Mouse (Mus musculus) kidney, postnatal 0 days (tissue): ENCODE measurements around the gene Olfr693. TPM values are rescaled to one million over a fixed set of nuclear protein-coding genes. Genes with fewer than 3 reads are reported as not detected.

Experiments
- ATAC-seq: fragments of 200-750 bp; cut with Nextera tagmentation; replicated peaks from 2 replicates; pipeline ENCODE4 v1.8.0; 2017; ENCODE audit warnings: low read depth, moderate number of reproducible peaks, moderate TSS enrichment, moderate library complexity; ENCODE audit not compliant: low FRiP score
- DNase-seq: peaks from one replicate; pipeline ENCODE4 v3.0.0-alpha.2; 2016; ENCODE audit warnings: low spot score
- H3K27ac ChIP-seq: fragments of 300-500 bp; sonication (generic); 2 replicates; pipeline ENCODE4 v1.5.1; 2014; ENCODE audit warnings: mild to moderate bottlenecking
- H3K27me3 ChIP-seq: fragments of 300-500 bp; sonication (generic); 2 replicates; pipeline ENCODE4 v1.6.1; 2014; ENCODE audit warnings: low read length, mixed read lengths; ENCODE audit not compliant: insufficient read depth
- H3K36me3 ChIP-seq: fragments of 300-500 bp; sonication (generic); 2 replicates; pipeline ENCODE4 v1.6.1; 2014; ENCODE audit warnings: low read length, mixed read lengths; ENCODE audit not compliant: insufficient read depth
- H3K4me1 ChIP-seq: fragments of 300-500 bp; sonication (generic); replicated peaks from 2 replicates; pipeline ENCODE4 v1.6.1; 2014; ENCODE audit warnings: antibody characterized with exemption, low read length, mixed read lengths; ENCODE audit not compliant: insufficient read depth
- H3K4me2 ChIP-seq: fragments of 300-500 bp; sonication (generic); 2 replicates; pipeline ENCODE4 v1.6.1; 2014; ENCODE audit warnings: mild to moderate bottlenecking, low read length, moderate library complexity, mixed read lengths
- H3K4me3 ChIP-seq: fragments of 300-500 bp; sonication (generic); replicated peaks from 2 replicates; pipeline ENCODE4 v1.5.1; 2014; ENCODE audit warnings: low read depth, low read length
- H3K9ac ChIP-seq: fragments of 300-500 bp; sonication (generic); 2 replicates; pipeline ENCODE4 v1.6.1; 2014; ENCODE audit warnings: low read depth, low read length
- H3K9me3 ChIP-seq: fragments of 300-500 bp; sonication (generic); replicated peaks from 2 replicates; pipeline ENCODE4 v1.6.1; 2016; ENCODE audit warnings: low read length, inconsistent platforms, mixed read lengths
- CTCF ChIP-seq: IDR thresholded peaks from 2 replicates; pipeline ENCODE4 v1.5.1; 2016; ENCODE audit warnings: antibody characterized with exemption, low read depth, mild to moderate bottlenecking, moderate library complexity
- WGBS: fragments of 180-500 bp; shearing (Covaris S2); extraction: QIAGEN DNeasy Blood & Tissue Kit; methylation state at CpG from one replicate; pipeline ENCODE4 v1.1.7; 2014; 5-methylcytosine and 5-hydroxymethylcytosine counted together
- polyA plus RNA-seq: library from polyadenylated mRNA; unstranded; fragments of >200 nt; fragmentation: Nextera tagmentation; extraction: Ambion mirVana; gene quantifications from 2 replicates; pipeline ENCODE4 v1.2.1, GENCODE M21; 2015

The Olfr693 gene
- polyA plus RNA-seq, 1 experiment from 2014 or later = not detected

GRCm38 (mm10) chr7:106644222-106644870, 36.0 kb downstream of the Olfr693 start:
- H3K4me1 ChIP-seq = no peaks in the 10 kb centered on the region
- no peaks in the 10 kb centered on the region for H3K9me3 ChIP-seq
- H3K27ac ChIP-seq = no peak overlapping the region
- no peak for TF ChIP-seq CTCF
- H3K36me3 ChIP-seq = no peaks in the 10 kb centered on the region
- no peak overlapping the region for H3K9ac ChIP-seq
- H3K4me2 ChIP-seq = no peak overlapping the region
- H3K27me3 ChIP-seq = no peaks in the 10 kb centered on the region
- WGBS = 64% methylated on average over 3 of the region's 3 CpGs
- no peak for DNase-seq
- no peak for ATAC-seq
- no peak overlapping the region for H3K4me3 ChIP-seq

GRCm38 (mm10) chr7:106640839-106641238, 39.5 kb downstream of the Olfr693 start:
- Histone ChIP-seq H3K9me3 (no peaks in the 10 kb centered on the region), H3K27me3 (no peaks in the 10 kb centered on the region), H3K4me1 (no peaks in the 10 kb centered on the region), H3K36me3 (no peaks in the 10 kb centered on the region), H3K4me3 (no peak overlapping the region), H3K27ac (no peak overlapping the region), H3K4me2 (no peak overlapping the region), H3K9ac (no peak overlapping the region)
- DNase-seq (no peak), ATAC-seq (no peak)
- TF ChIP-seq CTCF = no peak
- 64% methylated on average over 1 of the region's 1 CpGs for WGBS

GRCm38 (mm10) chr7:106635560-106635959, 44.8 kb downstream of the Olfr693 start:
- H3K36me3 ChIP-seq = no peaks in the 10 kb centered on the region
- no peak overlapping the region for H3K4me2 ChIP-seq
- H3K27me3 ChIP-seq = no peaks in the 10 kb centered on the region
- H3K27ac ChIP-seq = no peak overlapping the region
- WGBS = 82% methylated on average over 4 of the region's 4 CpGs
- no peaks in the 10 kb centered on the region for H3K4me1 ChIP-seq
- ATAC-seq = no peak
- TF ChIP-seq CTCF = no peak
- H3K4me3 ChIP-seq = no peak overlapping the region
- no peaks in the 10 kb centered on the region for H3K9me3 ChIP-seq
- H3K9ac ChIP-seq = no peak overlapping the region
- DNase-seq = no peak

Other genes starting within 250 kb of the Olfr693 start
- gene Olfr694, start 11.2 kb upstream of the Olfr693 start, polyA plus RNA-seq = not detected in 2 replicates
- gene Olfr695, start 35.8 kb upstream of the Olfr693 start, polyA plus RNA-seq = not detected in 2 replicates
- gene Olfr697, start 61.9 kb upstream of the Olfr693 start, polyA plus RNA-seq = not detected in 2 replicates
- not detected in 2 replicates for gene Olfr698, start 74.8 kb upstream of the Olfr693 start, polyA plus RNA-seq
- gene Olfr699, start 112.6 kb upstream of the Olfr693 start, polyA plus RNA-seq = not detected in 2 replicates
- not detected in 2 replicates for gene Olfr700, start 128.2 kb upstream of the Olfr693 start, polyA plus RNA-seq
- gene Olfr701, start 133.5 kb upstream of the Olfr693 start, polyA plus RNA-seq = not detected in 2 replicates
- not detected in 2 replicates for gene Olfr702, start 153.3 kb upstream of the Olfr693 start, polyA plus RNA-seq
- not detected in 2 replicates for gene Olfr703, start 162.8 kb upstream of the Olfr693 start, polyA plus RNA-seq
- not detected in 2 replicates for gene Olfr704, start 182.6 kb upstream of the Olfr693 start, polyA plus RNA-seq
- gene Olfr705, start 196.3 kb upstream of the Olfr693 start, polyA plus RNA-seq = not detected in 2 replicates
- not detected in 2 replicates for gene Olfr706, start 207.6 kb upstream of the Olfr693 start, polyA plus RNA-seq
- not detected in 2 replicates for gene Olfr707, start 220.7 kb upstream of the Olfr693 start, polyA plus RNA-seq
- gene Olfr1532-ps1, start 227.4 kb upstream of the Olfr693 start, polyA plus RNA-seq = not detected in 2 replicates